Comparison of ENCODE assay signal across 11 mouse cellular contexts in the genomic region with DNA sequence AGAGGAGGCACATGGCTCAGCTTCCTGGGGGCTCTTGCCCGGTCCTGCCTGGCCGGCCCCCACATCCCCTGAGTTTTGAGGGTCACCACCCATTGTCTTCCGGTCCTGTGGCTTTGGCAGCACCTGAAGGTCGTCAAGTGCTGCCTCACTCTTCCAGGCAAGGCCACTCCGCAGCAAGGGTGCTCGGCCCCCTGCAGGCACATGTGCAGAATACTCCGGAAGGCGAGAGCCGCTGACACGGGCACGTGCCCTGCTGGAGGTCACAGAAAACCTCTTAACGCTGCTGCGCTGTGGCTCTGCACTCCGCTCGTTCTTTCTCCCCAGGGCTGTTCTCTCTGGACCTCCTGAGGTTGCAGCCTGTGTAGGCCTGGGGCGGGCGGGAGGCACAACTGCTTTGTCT.
A peak's percentile ranks its signal among the peaks of the same experiment; 100 is the strongest.
DNase-seq lines count a peak whose midpoint lies in the region; ATAC-seq lines count a peak whose summit lies in the region.
"Had no signal": no experiment of that assay in that cellular context is flagged by ENCODE, and none has a peak within 500 bp of the region (broad histone marks: within the 10 kb centered on the region; RNA-seq: fewer than 3 reads in every experiment).

No protein-coding gene starts in this region.

- no peak overlapping the region for H3K27ac ChIP-seq in kidney, embryonic 14.5 days (ENCODE audit: low read depth, low read length)
- no peak overlapping the region for H3K27ac ChIP-seq in forebrain, embryonic 16.5 days (ENCODE audit: low read length)
- H3K27ac ChIP-seq: limb, embryonic 12.5 days had no signal

- no peak overlapping the region for H3K4me3 ChIP-seq in kidney, embryonic 14.5 days (ENCODE audit: low read length)
- no peak overlapping the region for H3K4me3 ChIP-seq in forebrain, embryonic 16.5 days (replicated peaks; ENCODE audit: low read length)
- H3K4me3 ChIP-seq: limb, embryonic 12.5 days had no signal

- H3K27me3 ChIP-seq in kidney, embryonic 14.5 days (ENCODE audit: control insufficient read depth, insufficient read depth, low read length): no peaks in the 10 kb centered on the region
- H3K27me3 ChIP-seq in splenic B cell, adult 2 months (ENCODE audit: control insufficient read depth, insufficient read depth, low read length, poor library complexity, severe bottlenecking): no peaks in the 10 kb centered on the region
- H3K27me3 ChIP-seq in forebrain, embryonic 16.5 days (replicated peaks; ENCODE audit: control insufficient read depth, insufficient read depth, low read length): no peaks in the 10 kb centered on the region
- H3K27me3 ChIP-seq: limb, embryonic 12.5 days had no signal

- no peak overlapping the region for H3K4me2 ChIP-seq in kidney, embryonic 14.5 days (replicated peaks; ENCODE audit: low read depth, low read length)
- no peak overlapping the region for H3K4me2 ChIP-seq in forebrain, embryonic 16.5 days (ENCODE audit: low read length)
- H3K4me2 ChIP-seq: limb, embryonic 12.5 days had no signal

- 87% methylated on average over 17 of the region's 17 CpGs for WGBS in kidney, embryonic 14.5 days
- WGBS in forebrain, embryonic 16.5 days: 85% methylated on average over 17 of the region's 17 CpGs

- H3K36me3 ChIP-seq in kidney, embryonic 14.5 days (ENCODE audit: control insufficient read depth, insufficient read depth, low read length): no peaks in the 10 kb centered on the region
- H3K36me3 ChIP-seq in splenic B cell, adult 2 months (ENCODE audit: control insufficient read depth, insufficient read depth, low read length, poor library complexity, severe bottlenecking): no peaks in the 10 kb centered on the region
- no peaks in the 10 kb centered on the region for H3K36me3 ChIP-seq in forebrain, embryonic 16.5 days (ENCODE audit: control insufficient read depth, insufficient read depth)
- H3K36me3 ChIP-seq: limb, embryonic 12.5 days had no signal

- no peak for DNase-seq in kidney, postnatal 25 days
- DNase-seq in splenic B cell, adult 2 months (ENCODE audit: low read depth, low spot score): peak; percentile 73
- no peak for DNase-seq in embryo, embryonic 11 days
- DNase-seq in layer of hippocampus, adult 8-10 months (ENCODE audit: low spot score in 2 of 2): no peak
- DNase-seq: gastrocnemius, postnatal 10 days; lung, postnatal 10 days had no signal

- no peak overlapping the region for H3K9ac ChIP-seq in kidney, embryonic 14.5 days (ENCODE audit: low read depth, low read length)
- no peak overlapping the region for H3K9ac ChIP-seq in forebrain, embryonic 16.5 days (replicated peaks; ENCODE audit: low read depth, low read length)
- H3K9ac ChIP-seq: limb, embryonic 12.5 days had no signal

- 0 out of 2 replicates have a peak, but pooled peaks have one; percentile 22 for ATAC-seq in kidney, embryonic 14.5 days (ENCODE audit: low FRiP score, low TSS enrichment)
- peak; percentile 88 for ATAC-seq in CD4-positive, CD25-positive, alpha-beta regulatory T cell, adult 4 months
- peak; percentile 65 for ATAC-seq in granulocyte monocyte progenitor cell, adult 5-6 weeks (replicated peaks; ENCODE audit: poor library complexity, severe bottlenecking)
- no peak for ATAC-seq in forebrain, embryonic 16.5 days

- H3K9me3 ChIP-seq in kidney, embryonic 14.5 days (ENCODE audit: control insufficient read depth, low read length): no peaks in the 10 kb centered on the region
- H3K9me3 ChIP-seq in forebrain, embryonic 16.5 days (ENCODE audit: control insufficient read depth, low read length): no peaks in the 10 kb centered on the region
- H3K9me3 ChIP-seq: limb, embryonic 12.5 days had no signal

- H3K4me1 ChIP-seq in kidney, embryonic 14.5 days (ENCODE audit: control insufficient read depth, insufficient read depth, low read length): 0 out of 2 replicates have a peak, but pooled peaks cover 3% of the 10 kb centered on the region
- H3K4me1 ChIP-seq in forebrain, embryonic 16.5 days (replicated peaks; ENCODE audit: control insufficient read depth, insufficient read depth, low read length): no peaks in the 10 kb centered on the region
